Mouse (Mus musculus): ENCODE measurements around the gene Numbl.

Gene Numbl

DNA sequence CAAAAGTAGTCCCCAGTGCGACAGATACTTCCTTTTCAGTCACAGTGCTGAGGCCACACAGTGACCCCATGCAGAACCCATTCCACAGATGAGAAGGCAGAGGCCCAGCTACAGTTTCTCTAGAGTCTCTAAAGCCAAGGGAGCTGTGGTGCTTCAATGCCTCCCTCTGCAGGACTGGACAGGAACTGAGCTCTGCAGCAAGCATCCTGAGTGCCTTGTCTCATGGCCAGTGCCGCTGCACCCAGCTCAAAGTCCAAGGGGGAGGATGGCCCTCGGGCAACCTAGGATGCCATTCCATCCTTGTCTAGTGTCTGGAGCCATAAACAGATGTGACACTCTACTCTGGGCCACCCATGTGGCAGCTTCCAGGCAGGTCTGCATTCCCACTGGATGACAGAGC is 2.5 kb upstream of the Numbl start:
- DNase-seq = no peak

DNA sequence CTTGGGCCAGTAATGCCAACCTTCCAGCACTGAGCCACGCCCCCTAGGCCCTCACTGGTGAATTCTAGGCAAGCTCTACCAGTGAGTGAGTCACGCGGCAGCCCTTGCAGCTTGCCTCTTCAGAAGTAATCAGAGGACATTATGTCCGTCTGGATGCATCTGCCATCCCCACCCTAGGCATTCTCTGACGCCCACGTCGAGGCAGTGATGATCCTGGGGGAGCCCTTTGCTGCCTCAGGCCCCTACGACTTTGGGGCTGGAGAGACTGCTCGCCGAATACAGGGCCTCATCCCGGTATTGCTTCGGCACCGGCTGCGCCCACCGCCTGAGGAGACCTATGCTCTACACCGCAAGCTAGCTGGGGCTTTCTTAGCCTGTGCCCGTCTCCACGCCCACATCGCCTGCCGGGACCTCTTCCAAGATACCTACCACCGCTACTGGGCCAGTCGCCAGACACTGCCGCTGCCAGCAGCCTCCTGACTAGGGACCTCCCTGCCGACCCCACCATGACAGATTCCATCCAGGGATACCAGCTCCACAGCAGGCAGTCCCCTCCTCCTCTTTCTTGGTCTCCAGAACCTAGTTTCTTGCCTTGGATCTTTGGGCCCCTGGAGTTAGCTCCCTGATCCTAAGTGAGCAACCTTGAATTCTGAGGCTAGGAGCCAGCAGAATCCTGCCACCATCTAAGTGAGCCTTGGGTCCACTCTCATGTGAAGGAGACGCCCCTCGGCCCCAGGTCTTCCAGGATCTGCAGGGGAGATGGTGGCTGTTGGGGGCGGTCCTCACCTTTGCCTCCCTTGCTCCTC is 984 bp upstream of the Numbl start:
- DNase-seq = no peak

DNA sequence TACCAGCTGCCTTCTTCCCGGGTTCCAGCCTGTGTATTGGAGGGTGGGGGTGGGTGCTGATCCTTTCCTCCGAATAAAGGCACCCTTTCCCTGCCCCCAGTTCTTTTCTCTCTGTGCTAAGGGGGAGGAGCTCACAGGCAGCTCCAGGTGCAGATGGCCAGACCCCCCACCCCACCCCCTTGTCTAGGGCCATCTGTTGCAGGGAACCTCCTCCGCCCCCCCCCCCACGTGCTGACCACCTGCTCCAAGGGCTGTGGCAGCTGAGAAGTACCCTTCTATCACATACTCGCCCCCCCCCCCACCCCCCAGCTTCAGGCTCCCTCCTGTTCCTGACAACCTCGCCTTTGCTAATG is 405 bp upstream of the Numbl start:
- no peak for DNase-seq

DNA sequence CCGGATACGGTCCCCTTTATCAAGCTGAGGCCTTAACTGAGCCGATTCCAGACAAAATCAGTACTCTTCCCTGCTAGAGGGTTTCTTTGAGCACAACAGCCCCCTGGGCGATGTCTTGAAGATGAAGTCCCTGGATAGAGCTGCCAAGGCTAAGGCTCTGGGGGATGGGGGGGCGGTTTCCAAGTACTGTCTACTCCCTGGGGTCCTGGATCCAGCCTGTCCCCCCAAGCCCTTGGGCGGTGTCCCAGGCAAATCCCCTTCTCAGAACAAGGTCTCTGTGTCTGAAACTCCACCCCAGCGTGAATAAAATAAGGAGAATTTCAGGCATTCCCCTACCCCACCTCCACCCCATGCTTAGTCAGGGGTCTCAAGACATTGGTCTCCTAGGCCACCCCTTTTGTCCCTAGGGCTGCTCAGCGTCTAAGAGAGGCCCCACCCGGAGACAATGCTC is 1.1 kb downstream of the Numbl start:
- no peak for DNase-seq

DNA sequence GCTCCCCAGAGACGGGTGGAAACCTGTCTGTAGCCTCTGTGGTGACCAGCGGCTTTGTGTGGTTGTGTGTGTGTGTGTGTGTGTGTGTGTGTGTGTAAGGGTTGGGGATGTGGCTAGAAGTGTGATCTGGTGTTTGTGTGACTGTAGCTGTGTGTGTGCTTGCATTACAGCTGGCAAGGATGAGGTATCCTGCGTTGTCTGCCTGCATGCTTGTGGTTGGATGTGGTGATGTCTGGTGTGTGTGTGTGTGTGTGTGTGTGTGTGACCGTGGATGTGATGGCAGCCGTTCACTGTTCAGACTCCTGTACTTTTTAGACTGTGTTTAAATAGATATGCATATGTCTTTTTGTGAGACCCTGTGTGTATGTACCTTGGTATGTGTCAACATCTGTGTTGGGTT is 1.5 kb downstream of the Numbl start:
- no peak for DNase-seq

DNA sequence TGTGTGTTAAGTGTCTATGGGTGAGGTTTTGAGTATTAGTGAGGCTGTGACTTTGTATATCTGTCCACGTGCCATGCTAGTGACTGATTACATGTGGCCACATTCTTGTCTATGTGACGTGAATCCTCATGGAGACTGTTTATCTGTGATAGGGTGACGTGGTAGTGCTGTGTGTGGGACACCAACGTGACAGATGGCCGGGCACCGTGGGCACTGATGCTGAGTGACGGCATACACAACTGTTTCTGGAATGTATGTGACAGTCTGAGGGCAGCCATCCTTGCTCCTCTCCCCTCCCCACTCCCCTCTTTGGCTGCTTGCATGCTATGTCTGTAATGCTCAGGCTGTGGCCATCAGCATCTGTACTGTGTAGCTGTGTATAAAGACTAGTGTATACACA is 2.6 kb downstream of the Numbl start:
- no peak for DNase-seq

DNA sequence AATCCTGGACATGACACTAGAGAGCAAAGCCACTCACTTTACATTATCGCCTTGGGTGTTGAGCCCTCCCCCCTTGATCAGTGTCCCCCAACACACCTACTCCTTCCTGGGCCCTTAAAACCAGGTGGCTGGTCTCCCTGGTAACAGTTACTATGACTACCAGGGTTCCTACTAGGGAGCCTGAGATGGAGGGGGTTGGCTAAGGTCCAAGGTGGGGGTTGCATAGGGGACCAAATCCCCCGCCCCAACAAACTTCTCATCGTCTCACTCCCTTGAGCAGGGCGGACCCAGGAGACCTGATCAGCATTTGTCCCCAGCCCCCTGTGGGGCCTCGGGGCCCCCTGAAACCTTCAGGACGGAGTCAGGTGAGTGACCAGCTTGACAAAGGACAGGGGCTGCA is 3.7 kb downstream of the Numbl start:
- DNase-seq = no peak

DNA sequence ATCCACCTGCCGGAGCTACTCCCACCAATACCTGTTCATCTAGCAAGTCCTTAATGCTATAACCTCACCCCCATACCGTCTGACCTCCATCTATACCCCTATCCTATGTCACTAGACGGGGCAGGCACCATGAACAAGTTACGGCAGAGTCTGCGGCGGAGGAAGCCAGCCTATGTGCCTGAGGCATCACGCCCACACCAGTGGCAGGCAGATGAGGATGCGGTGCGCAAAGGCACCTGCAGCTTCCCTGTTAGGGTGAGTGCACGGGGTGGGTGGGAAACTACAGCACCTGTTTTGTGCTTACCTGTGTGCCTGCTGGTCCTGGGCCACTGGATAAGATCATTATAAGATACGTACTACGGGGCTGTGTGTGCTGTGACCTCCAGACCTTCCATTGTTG is 6.5 kb downstream of the Numbl start:
- no peak for DNase-seq

DNA sequence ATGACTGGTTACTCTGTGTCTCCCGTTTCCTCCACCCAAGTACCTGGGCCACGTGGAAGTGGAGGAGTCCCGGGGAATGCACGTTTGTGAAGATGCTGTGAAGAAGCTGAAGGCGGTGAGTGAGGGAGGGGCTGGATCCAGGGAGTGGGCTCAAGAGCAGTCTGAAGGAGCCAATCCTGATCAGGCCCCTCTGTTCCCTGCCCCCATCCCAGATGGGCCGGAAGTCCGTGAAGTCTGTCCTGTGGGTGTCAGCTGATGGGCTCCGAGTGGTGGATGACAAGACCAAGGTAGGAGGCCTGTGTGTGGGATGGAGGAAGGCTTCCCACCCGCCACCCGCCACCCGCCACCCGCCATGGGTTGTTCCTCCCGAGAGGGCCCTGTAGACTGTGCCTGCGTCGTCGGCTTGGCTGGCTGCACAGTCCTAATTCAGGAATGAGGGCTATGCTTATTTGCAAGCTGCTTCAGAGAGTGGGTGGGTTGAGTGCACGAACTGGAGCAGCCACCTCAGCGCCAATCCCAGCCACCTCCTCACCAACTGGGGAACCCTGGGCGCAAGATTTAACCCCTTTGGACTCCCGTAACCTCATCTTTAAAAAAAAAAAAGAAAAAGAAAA is 8.4 kb downstream of the Numbl start:
- no peak for DNase-seq

DNA sequence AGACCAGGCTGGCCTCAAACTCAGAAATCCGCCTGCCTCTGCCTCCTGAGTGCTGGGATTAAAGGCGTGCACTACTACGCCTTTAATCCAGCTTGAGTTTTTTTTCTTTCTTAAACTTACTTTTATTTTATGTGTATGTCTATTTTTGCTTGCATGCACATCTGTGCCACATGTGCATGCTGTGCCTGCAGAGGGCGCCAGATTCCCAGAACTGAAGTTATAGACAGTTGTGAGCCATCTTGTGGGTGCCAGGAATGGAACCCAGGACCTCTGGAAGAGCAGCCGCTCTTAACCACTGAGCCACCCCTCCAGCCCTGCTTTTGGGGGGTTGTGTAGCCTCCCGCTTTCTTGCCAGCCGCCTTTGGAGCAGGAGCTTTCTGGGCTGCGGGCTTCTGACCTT is 13.2 kb downstream of the Numbl start:
- no peak for DNase-seq

DNA sequence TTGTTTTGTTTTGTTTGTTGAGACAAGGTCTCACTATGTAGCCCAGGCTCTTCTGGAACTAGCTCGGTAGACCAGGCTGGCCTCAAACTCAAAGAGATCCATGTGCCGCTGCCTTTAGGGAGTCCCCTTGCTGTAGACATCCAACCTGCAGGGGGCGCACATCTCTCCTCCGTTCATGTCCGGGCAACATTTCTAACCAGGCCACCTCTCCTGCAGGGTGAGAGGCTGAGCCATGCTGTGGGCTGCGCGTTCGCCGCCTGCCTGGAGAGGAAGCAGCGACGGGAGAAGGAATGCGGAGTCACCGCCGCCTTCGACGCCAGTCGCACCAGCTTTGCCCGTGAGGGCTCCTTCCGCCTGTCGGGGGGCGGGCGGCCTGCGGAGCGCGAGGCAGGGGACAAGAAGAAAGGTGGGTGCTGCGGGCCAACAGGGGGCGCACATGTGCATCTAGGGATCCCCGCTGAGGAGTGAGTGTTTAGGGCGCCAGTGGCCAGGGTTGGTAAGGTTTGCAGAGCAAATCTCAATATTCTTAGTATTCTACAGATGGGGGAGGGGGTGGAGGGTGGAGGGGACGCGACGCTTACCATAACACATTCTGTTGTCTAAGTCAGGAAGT is 15.6 kb downstream of the Numbl start:
- peak; percentile 30 for DNase-seq

DNA sequence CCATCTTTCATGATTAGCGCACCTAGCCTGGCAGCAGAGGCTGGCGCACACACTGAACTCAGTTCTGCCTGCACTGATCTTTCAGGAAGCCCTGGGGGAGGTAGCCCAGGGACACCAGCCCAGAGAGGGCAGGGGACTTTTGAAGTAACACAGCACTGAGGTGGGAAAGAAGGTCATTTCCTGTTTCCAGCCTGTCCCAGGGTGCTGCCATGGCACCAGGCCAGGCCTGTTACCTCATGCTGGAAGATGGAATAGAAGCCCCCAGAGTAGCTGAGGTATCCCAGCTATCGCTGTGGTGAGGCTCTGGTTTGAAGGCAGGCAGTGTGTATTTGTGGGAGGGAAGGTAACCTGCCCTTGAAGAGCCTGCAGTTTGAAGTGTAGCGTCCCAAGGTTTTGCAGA is 16.7 kb downstream of the Numbl start:
- DNase-seq = no peak

DNA sequence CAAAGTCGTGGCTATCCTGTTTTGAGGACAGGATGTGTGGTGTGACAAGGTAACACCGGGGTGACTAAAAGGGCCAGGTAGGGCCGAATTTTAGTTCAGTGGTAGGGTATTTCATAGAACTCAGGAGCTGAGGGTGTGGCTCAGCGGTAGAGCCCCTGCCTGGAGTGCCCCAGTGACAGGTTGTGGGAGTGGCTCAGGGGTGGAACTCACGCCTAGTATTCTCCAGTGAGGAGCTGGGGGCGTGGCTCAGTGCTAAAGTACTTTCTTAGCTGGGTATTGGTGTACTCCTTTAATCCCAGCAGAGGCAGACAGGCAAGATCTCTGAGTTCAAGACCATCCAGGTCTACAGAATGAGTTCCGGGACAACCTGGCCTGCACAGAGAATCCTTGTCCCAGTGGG is 17.8 kb downstream of the Numbl start:
- no peak for DNase-seq

DNA sequence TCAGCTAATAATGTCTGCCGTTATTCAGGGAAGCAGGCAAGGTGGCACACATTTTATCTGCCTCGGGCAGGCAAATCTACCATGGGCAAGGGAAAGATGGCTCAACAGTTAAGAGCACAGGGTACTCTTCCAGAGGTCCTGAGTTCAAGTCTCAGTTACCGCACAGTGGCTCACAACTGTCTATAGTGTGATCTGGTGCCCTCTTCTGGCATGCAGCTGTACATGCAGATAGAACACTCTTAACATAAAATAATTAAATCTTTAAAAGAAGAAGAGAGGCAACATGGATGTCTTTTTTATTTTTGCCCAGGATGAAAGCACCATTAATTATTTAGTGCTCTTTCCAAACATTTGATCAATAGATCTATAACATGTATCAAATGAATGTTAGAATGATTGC is 19.0 kb downstream of the Numbl start:
- DNase-seq = no peak

DNA sequence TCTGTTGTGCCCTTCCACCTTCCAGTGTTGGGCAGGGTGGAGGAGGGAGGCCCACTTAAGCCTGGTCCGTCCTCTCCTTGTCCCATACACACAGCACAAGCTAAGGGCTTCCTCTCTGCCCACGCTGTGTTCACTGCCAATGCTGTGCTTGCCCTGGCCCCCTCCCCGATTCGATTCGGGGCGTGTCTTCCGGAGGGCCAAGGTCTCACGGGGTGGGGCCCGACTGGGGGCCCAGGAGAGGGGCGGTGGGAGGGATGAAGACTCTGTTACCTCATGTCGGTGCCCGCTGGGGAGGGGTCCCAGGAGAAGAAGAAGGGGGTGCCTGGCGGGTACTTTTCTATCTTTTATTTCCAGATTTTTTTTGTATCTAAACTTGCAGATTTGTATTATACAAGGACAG is 23.5 kb downstream of the Numbl start:
- no peak for DNase-seq

DNA sequence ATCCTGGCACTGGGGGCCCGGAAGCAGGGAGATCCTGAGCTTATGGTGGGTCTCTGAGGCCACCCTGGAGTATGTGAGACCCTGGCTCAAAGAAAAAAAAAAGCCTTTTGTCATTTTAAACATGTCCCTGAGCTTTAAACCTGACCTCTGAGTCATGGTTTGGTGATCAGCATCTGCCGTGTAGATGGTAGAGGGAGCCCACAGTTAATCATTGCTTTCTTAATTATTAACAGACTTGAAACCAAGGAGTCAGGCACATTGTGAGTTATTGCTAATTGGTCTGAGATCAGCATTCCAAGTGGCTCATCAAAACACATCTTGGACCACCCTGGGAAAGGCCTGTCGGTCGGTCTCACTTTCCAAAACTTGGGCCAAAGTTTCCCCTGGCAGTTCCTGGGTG is 24.0 kb downstream of the Numbl start:
- DNase-seq = no peak

DNA sequence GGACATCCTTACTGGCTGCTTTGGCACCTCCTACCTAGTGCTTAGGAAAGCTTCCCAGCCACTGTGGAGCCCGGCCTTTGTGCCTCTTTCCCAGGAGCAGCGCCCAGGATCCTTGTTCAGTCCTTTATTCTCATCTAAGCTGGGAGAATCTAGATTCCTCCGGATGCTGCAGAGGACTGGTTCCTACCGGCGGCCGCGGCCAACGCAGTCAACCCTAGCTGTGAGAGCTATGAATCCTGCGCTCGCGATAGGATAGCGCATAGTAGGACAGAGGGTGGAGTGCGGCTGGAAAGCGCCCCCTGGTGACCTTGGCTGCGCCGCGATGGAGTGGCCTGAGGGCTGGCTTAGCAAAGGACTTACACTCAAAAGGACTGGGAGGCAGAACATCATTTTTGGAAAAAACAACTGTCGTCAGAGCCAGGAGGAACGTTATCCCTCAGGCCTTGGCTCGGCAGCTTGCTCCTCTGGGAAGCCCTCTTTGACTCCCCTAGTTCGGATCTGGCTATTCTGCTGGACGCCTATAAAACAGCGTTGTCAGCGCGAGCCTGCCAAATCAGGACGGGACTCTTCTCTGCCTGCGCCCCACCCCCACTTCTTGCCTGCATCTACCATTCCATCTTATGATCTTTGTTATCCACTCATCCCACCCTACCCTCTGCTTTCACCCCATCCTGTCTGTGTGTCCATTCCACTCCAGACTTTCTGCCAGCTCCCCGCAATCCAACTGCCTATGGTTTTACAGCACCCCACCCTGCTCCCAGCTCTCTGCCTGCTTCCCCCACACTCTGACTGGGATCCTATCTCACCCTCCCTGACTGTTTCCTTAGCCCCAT is 26.8 kb downstream of the Numbl start:
- DNase-seq = peak; percentile 24

DNA sequence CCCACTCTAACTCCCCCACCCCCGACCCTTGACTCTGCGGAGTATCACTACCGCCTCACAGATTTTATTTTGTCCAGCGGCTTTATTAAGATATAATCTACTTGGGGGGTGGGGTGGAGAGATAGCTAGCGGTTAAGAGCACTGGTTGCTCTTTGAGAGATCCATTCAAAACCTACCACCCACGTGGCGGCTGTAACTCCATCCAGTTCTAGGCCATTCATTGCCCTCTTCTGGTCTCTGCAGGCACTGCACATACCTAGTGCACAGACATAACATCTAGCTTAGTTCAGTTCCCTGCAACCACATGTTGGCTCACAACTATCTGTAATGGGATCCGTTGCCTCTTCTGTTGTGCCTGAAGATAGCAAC is 27.4 kb downstream of the Numbl start:
- DNase-seq = peak; percentile 60

DNA sequence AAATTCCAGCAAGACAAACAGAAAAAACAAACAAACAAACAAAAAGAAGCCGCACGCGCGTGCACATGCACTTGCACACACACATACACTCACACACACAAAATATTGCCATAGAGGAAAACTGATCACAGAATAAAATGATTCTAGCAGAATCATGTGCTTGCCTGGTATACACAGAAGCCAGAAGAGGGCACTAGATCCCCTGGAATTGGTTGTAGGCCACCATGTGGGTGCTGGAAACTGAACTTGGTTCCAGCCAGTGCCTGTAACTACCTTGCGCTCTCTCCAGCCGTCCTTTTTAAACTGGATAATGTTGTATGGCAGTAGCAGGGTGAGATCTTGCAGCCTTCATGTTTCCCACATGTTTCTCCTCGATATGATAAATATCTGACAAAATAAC is 30.5 kb downstream of the Numbl start:
- no peak for DNase-seq

DNA sequence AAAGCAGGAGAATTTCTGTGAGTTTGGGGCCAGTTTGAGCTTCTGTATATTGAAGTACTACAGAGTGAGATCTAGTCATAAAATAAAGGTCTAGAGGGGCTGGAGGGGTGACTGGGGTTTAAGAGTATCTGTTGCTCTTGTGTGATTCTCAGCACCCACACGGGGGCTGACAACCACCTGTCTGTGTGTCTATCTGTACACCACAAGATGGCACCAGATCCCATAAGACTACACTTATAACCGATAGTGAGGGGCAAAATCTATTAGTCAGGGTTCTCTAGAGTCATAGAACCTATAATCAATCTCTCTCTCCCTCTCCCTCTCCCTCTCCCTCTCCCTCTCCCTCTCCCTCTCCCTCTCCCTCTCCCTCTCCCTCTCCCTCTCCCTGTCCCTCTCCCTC is 32.3 kb downstream of the Numbl start:
- DNase-seq = no peak

DNA sequence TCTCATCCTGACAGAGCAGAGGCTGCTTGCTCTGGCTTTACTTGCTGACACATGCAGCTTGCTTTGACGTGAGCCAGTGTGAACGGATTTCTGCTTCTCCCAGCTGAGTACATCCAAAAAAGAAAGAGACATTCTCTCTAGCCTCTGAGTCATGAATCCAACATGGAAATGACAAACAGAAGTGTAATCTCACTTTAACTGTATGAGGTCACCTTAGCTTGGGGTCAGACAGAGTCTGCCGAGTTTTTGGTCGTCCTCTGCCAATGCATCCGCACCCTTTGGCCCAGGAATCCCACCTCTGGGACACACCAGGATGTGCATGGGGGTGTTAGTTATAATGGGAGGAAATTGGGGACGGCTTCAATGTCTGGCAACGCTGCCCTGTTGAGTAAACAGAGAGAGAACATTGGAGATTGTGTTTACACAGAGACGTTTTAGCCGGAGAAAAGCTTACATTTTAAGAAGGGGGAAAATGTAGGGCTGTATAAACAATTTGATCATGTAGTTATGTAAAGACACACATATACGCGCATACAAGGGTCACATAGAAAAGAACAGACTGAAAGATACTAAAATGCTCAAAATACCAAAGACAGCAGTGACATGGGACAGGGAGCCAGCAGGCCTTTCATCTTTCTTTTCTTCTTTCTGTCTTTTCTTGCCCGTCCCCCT is 33.7 kb downstream of the Numbl start:
- DNase-seq = no peak

DNA sequence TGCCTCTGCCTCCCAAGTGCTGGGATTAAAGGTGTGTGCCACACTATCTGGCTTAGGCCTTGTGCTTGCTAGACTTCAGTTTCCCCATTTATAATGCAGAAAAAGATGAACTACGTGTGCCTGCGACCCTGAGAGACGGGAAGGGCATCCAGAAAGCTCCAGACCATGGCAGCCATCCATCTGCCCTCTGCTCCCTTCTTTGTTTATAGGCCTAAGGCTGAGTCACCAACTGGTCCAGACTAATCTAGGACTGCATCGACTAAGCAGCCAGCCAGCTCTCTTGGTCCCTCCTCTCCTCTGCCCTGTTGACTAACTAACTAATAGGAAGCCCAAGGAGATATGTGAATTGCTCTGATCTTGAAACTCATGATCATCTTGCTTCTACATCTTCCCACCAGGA is 37.7 kb downstream of the Numbl start:
- DNase-seq = no peak

DNA sequence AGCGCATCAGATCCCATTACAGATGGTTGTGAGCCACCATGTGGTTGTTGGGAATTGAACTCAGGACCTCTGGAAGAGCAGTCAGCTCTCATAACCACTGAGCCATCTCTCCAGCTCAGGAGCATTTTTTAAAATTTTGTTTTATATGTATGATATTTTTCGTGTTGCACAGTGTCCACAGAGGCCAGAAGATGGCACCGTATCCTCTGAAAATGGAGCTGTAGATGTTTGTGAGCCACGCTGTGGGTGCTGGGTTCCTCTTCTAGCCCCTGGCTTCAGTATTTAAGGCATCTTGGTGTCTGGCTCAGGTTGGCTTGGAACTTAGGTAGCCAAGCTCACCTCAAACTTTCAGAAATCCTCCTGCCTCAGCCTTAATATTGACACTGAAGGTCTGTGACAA is 38.3 kb downstream of the Numbl start:
- no peak for DNase-seq

Data from thymus, postnatal 25 days (tissue).